Mouse (Mus musculus) spleen, adult 2 months (tissue): ENCODE results near the gene Fmnl3. TPM values are rescaled to one million over a fixed set of nuclear protein-coding genes. Genes with fewer than 3 reads are reported as not detected.
A peak's percentile ranks its signal among the peaks of the same experiment; 100 is the strongest.

ENCODE experiments used
- DNase-seq, 2 experiments: peaks; one replicate each; pipeline versions ENCODE4 v3.0.0 to v3.0.0-alpha.2; 2012 to 2021; ENCODE audit warnings: low spot score in 2 of 2, low read depth in 1 of 2
- H3K27ac ChIP-seq: fragments of 200-500 bp; 2 replicates; pipeline ENCODE4 v1.5.1; 2012; ENCODE audit warnings: low read length, inconsistent platforms; ENCODE audit not compliant: insufficient read depth
- H3K27me3 ChIP-seq: fragments of 200-500 bp; 2 replicates; pipeline ENCODE4 v1.6.1; 2012; ENCODE audit warnings: mild to moderate bottlenecking, moderate library complexity, low read length, inconsistent platforms; ENCODE audit not compliant: control insufficient read depth, insufficient read depth
- H3K36me3 ChIP-seq: fragments of 200-500 bp; 2 replicates; pipeline ENCODE4 v1.6.1; 2012; ENCODE audit warnings: mild to moderate bottlenecking, low read length, inconsistent platforms; ENCODE audit not compliant: control insufficient read depth, insufficient read depth
- H3K4me1 ChIP-seq: fragments of 200-500 bp; 2 replicates; pipeline ENCODE4 v1.6.1; 2011; ENCODE audit warnings: inconsistent platforms; ENCODE audit not compliant: control insufficient read depth, insufficient read depth, insufficient read length
- H3K4me3 ChIP-seq: fragments of 200-500 bp; 2 replicates; pipeline ENCODE4 v1.5.1; 2011; ENCODE audit warnings: mild to moderate bottlenecking, inconsistent platforms; ENCODE audit not compliant: insufficient read depth, insufficient read length; ENCODE audit errors: extremely low read depth
- CTCF ChIP-seq: fragments of 200-500 bp; IDR thresholded peaks from 2 replicates; pipeline ENCODE4 v1.5.1; 2011; ENCODE audit warnings: mild to moderate bottlenecking, inconsistent platforms; ENCODE audit not compliant: insufficient read depth, insufficient read length, insufficient replicate concordance; ENCODE audit errors: extremely low read depth
- POLR2A ChIP-seq: fragments of 200-500 bp; IDR thresholded peaks from 2 replicates; pipeline ENCODE4 v1.6.1; 2011; ENCODE audit warnings: low read depth, low read length, inconsistent platforms
- WGBS: fragments of 180-500 bp; shearing (Covaris S2); methylation state at CpG from one replicate; pipeline ENCODE4 v1.1.7; 2018; 5-methylcytosine and 5-hydroxymethylcytosine counted together
- polyA plus RNA-seq: library from polyadenylated mRNA; depleted of rRNA; stranded (reverse); fragments of >200 nt; gene quantifications from 2 replicates; pipeline ENCODE4 v1.2.3, GENCODE M21; 2012

Gene Fmnl3
- polyA plus RNA-seq, 1 experiment, result 25.6 TPM

DNA sequence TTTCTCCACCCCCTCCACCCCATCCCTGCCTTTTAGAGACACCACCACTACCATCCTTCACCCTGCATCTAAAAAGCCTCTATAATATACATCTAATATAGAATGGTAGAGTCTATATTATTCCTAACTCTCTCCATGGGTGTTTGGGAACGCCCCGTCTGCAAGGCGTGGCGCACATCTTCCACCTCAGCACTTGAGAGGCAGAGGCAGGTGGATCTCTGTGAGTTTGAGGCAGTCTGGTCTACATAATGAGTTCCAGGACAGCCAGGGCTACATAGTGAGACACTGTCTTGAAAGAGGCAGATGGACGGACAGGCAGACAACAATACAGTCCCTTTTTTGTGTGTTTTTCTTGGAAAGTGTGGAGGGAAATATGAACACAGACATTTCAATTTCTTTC lies 4.8 kb upstream of the Fmnl3 start:
- Histone ChIP-seq H3K4me3 (no peak overlapping the region), H3K4me1 (no peaks in the 10 kb centered on the region; the same call in 1 of the 2 replicates), H3K27me3 (no peaks in the 10 kb centered on the region), H3K36me3 (no peaks in the 10 kb centered on the region), H3K27ac (no peak overlapping the region)
- TF ChIP-seq POLR2A, result no peak
- TF ChIP-seq CTCF, result no peak
- no peak for DNase-seq
- WGBS, result 94% methylated on average over 5 of the region's 5 CpGs

DNA sequence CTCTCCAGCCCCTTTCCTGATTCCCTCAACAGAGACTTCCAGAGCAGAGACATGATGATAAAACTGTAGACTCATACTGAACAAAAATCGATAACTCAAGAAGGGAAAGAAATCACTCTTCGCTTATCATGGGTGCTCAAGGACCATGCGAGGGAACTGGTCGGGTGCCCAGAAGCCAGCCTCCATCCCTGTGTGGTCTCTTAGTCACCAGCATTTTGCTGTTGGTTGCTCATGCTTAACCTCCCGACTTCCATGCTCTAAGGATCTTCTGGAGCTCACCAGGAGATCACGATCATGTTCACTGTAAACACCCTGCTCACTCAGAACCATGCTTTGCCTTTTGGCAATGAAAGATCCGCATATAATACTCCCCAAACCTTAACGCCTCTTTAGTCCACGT lies 2.5 kb upstream of the Fmnl3 start:
- Histone ChIP-seq H3K36me3 (no peaks in the 10 kb centered on the region), H3K4me1 (no peaks in the 10 kb centered on the region; the same call in 1 of the 2 replicates), H3K27me3 (no peaks in the 10 kb centered on the region), H3K27ac (no peak overlapping the region), H3K4me3 (no peak overlapping the region)
- TF ChIP-seq POLR2A, result no peak
- no peak for TF ChIP-seq CTCF
- DNase-seq, result no peak
- WGBS, result 79% methylated on average over 9 of the region's 9 CpGs

DNA sequence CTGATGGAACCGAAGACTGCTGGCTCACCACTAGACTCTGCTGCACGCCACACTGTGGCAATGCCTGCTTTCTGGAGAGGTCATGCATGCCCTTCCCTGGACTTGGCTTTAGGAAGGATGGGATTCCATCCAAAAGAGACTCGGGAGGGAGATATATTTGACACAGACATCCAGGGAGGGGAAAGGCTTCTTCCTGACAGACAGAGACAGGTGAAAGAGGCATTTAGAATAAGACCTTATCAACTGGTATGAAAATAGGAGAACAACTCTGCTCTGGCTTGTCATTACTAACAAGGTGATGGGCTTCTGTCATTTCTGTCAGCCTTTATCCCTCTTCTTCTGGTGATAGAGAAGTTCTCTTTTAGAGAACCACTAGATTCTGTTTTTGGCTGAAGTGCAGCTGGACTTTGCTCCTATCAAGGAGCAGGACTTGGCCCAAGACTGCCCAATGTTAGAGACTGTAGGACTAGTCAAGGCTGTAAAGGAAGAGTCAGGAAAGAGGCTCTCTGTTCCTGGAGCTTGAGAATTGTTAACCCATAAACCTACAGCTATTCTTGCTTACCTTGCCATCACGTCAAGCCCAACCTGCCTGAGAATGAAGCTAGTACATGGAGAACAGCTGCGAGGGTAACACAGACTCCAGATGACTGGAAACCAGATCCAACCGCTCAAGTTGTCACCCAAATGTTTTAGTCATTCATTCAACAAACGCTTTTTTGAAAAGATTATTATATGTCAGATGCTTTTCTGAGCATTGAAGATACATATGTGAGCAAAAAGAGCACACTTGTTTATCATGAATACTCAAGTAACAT lies 1.5 kb upstream of the Fmnl3 start:
- TF ChIP-seq CTCF, result no peak
- no peak for TF ChIP-seq POLR2A
- Histone ChIP-seq H3K36me3 (no peaks in the 10 kb centered on the region), H3K27ac (no peak overlapping the region), H3K4me3 (no peak overlapping the region), H3K27me3 (no peaks in the 10 kb centered on the region), H3K4me1 (no peaks in the 10 kb centered on the region; the same call in 1 of the 2 replicates)
- DNase-seq, result no peak
- 84% methylated on average over 7 of the region's 7 CpGs for WGBS

DNA sequence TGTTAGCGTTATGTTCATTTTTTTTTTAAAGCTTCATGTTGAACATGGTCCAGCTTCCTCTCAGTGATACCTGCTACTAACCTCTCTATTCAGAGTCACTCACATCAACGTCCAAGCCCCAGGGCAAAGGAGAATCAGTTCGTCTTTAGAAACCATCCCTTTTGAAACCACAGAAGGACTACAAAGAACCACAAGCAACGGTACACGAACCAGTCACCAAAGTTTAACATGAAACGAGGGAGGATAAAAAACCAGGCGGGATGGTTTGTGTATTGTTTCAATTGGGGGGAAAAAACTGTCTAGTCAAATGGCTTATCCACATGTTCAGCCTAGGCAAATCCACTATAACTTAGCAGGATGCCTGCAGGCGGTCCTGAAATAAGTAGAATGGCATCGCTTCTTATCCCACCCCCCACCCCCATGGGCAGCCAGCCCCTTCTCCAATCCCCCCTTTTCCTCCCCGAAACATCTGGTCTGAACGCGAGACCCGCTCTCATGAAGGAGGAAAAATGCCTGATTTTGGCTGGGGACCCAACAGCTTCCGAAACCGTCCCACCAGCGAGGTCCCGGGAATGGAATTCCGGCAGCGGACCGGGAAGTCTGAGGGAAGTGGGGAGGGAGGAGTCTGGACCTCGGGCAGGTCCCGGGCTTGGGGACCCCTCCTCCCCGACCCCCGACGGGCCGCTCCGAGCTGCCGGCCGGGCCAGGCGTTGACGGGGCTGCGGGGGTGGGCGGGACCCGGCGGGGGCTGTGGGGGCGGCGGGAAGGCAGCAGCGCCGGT lies 701 bp downstream of the Fmnl3 start:
- no peaks in the 10 kb centered on the region for H3K36me3 ChIP-seq
- WGBS, result under 1% methylated on average over 39 of the region's 39 CpGs
- peak overlapping the region; percentile 92 for H3K4me3 ChIP-seq
- H3K27me3 ChIP-seq, result no peaks in the 10 kb centered on the region
- H3K4me1 ChIP-seq, result peaks cover 3% of the 10 kb centered on the region; the same call in 1 of the 2 replicates
- TF ChIP-seq POLR2A (no peak), CTCF (no peak)
- H3K27ac ChIP-seq, result peak overlapping the region; percentile 80
- peak in 1 of 2 experiments; percentile 26 for DNase-seq

DNA sequence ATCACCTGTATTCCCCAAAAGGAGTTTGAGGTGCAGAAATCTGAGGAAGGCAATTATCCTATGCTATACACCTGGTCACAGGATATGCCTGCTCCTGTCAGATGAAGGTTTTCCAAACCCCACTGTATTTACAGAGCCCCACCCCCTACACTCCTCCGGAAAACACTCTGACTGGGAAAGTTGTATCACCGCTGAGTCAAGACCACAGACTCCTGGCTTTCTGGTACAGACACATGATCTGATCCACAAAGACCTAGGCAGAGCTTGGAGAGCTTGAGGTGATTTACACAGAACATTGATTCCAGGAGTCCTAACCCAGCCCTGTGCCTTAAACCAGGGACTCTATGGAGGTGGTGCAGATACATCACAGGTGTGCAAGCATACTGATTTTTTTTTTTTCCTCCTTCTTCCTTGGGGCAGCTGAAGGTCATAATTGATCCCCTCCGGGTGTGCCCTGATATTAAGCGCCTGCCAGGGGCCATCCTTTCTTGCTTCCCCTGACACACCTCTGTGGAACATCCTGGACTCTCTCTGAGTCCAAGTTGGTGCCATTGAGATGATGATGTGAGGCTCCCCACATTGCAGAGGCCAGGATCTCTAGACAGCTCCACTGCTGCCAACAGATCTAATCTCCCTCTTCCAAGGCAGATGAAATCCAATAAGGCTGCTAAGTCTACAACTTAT lies 1.6 kb downstream of the Fmnl3 start:
- DNase-seq, result no peak
- Histone ChIP-seq H3K36me3 (no peaks in the 10 kb centered on the region), H3K4me3 (no peak overlapping the region), H3K27ac (no peak overlapping the region), H3K27me3 (no peaks in the 10 kb centered on the region), H3K4me1 (peaks cover 10% of the 10 kb centered on the region; the same call in 1 of the 2 replicates)
- TF ChIP-seq CTCF, result no peak
- no peak for TF ChIP-seq POLR2A
- WGBS, result 87% methylated on average over 4 of the region's 4 CpGs

DNA sequence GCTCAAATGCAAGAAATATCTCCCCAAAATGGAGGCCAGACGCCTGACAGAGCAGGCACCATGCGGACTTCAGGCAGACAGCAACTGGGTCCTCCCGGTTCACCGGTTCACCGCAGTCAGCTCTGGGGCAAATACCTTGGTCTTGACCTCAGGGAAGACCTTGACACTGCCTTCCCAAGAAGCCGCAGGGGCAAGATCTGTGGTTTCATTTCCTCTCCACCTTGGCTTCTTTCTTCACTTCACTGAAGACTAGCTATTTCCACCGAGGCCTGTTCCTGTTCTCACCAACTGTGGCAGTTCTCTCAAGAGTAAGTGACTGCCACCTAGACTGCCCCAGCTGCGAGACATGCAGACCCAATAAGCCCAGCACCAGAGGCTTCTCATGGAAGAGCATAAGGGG lies 5.4 kb downstream of the Fmnl3 start:
- no peaks in the 10 kb centered on the region for H3K27me3 ChIP-seq

More for the DNA sequence above, 5.4 kb downstream of the Fmnl3 start:
- DNase-seq, result peak; percentile 74 to 77
- H3K27ac ChIP-seq, result peak overlapping the region; percentile 66
- peaks cover 10% of the 10 kb centered on the region; the same call in 1 of the 2 replicates for H3K4me1 ChIP-seq
- no peak overlapping the region for H3K4me3 ChIP-seq
- no peak for TF ChIP-seq POLR2A
- TF ChIP-seq CTCF, result no peak; the same call in 1 of the 2 replicates
- no peaks in the 10 kb centered on the region for H3K36me3 ChIP-seq
- WGBS, result 8% methylated on average over 8 of the region's 8 CpGs
